Mouse (Mus musculus) embryo, embryonic 10 days (tissue): ENCODE measurements around the gene Dlk1.
A peak's percentile ranks its signal among the peaks of the same experiment; 100 is the strongest.
"Not testable (repeated sequence)": the region's sequence is repeated elsewhere in the genome, so short reads cannot be mapped to it uniquely, and the experiment has no call there.

Experiments used
- DNase-seq: peaks from one replicate; pipeline ENCODE4 v3.0.0-alpha.2; 2015; ENCODE audit warnings: low spot score

Dlk1 gene

DNA sequence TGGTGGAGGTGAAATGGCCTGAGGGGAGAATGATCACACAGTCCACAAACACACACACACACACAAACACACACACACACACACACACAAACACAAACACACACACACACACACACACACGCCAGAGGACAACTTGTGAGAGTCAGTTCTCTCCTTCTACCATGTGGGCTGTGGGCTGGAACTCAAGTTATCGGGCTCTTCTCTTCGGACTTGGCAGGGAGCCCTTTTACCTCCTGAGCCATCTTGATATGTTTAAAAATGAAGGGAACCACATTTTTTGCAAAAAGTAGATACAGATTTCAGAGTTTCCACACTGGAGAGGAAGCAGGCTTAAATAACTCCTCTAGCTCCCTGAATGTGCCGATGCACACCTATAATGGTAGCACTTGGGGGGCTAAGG, 22.9 kb downstream of the Dlk1 start:
- DNase-seq: no peak

DNA sequence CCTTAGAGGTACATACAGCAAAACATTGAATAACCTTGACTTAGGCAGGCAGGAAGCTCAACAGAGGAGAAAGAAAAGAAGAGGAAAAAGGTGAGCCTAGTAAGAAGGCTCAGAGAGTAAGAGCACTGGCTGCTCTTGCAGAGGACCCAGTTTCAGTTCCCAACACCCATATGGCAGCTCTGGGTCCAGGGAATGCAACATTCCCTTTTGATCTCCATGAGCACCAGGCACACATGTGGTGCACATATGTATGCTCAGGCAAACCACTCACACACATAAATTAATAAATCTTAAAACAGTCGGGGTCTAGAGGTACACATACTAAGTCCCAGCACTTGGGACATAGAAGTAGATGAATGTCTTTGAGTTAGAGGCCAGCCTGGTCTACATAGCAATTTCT, 33.9 kb downstream of the Dlk1 start:
- not testable (repeated sequence) for DNase-seq

DNA sequence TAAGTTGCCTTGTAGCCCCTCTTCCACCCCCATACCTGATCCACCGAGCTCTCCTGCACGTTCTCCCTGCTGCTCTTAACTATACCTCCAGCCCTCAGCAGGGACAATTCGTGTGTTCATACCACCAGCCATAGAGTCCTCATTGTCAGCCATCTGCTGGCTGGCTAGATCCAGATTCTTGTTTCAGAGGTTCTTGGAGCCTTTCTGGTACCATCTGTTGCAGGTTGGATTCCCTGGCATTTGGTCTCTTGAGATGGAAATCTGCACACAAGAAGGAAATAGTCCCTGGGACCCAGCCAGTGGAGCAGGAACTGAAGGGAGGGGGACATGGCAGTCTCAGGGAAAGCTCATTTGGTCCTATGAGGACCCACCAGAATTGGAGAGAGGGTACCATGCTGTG, 39.1 kb downstream of the Dlk1 start:
- no peak for DNase-seq

DNA sequence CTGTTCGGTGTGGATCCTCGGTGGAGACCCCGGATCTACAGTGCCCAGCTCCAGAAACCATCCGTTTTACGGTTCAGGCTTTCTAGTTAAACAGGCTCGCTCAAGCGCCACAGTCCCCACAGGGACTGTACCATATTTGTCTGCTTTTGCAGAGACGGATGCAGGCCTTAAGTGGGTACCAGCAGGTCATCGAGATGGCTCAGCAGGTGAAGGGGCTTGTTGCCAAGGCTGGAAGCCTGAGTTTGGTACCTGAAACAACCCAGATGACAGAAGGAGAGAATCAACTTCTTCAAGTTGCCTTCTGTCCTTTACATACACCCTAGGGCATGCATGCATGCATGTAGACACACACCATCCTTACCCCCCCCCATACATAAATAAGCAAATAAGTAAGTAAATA, 40.8 kb downstream of the Dlk1 start:
- no peak for DNase-seq

DNA sequence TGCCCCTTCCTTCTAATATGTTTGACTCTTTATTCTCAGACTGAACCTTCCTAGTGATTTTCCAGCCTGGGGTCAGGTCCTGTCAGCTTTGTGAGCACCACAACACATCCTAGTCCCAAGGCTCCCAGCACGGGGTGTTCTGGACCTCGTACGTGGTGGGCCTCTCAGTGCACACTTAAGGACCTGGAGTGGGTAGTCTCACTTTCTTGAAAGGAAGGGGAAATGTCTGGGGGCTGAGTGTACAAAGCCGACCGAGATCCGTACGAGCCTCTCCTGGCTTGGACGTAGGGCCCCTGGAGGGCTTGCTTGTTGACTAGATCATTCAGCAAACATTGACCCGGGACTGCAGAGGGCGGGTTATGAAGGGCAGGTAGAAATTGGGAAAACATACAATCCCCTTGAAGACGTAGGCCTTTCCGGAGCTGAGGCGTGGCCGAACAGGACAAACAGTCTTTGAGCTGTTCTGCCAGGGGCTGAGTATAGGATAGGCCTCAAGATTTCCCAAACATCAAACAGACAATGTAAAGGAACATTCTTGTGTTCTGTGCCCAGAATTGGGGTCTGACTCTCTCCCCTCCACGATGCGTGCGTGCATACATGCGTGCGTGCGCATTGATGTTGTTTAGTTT, 42.5 kb downstream of the Dlk1 start:
- no peak for DNase-seq

DNA sequence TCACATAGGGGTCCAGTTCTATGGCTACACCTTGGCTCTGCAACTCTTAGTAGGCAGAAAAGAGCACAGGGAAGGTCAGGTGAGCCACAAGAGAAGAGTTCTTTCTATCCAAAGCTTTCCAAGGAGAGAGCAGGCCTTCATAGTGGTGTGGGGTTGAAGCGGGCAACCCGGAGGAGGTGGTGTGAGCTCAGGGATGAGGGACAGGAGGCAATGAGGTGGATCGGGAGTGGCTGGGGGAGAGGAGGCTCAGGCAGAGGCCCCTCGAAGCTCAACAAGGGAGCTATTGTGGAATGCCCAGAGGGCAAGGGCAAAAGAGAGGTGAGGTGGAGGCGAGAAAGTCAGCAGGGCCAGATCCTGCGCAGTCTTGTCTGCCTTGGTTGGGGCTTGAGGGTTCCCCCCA, 43.8 kb downstream of the Dlk1 start:
- no peak for DNase-seq

DNA sequence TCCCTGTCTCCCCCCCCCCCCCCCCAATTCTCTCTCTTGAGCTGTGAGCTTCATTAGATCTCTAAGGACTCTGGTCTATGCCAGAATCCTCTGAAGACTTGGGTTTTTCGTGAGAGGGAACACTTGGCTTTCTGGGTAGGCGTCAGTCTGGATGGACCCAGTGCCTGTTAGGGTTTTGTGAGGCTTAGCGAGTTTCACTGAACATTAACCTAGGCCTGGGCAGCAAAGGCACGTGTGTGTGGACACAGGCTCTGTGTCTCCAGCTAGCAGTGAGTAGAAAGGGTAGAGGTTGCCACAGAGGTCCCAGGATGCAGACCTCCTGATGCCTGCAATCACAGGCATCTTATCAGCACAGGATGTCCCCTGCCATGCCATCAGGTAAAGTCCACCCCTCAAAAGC, 48.4 kb downstream of the Dlk1 start:
- no peak for DNase-seq

DNA sequence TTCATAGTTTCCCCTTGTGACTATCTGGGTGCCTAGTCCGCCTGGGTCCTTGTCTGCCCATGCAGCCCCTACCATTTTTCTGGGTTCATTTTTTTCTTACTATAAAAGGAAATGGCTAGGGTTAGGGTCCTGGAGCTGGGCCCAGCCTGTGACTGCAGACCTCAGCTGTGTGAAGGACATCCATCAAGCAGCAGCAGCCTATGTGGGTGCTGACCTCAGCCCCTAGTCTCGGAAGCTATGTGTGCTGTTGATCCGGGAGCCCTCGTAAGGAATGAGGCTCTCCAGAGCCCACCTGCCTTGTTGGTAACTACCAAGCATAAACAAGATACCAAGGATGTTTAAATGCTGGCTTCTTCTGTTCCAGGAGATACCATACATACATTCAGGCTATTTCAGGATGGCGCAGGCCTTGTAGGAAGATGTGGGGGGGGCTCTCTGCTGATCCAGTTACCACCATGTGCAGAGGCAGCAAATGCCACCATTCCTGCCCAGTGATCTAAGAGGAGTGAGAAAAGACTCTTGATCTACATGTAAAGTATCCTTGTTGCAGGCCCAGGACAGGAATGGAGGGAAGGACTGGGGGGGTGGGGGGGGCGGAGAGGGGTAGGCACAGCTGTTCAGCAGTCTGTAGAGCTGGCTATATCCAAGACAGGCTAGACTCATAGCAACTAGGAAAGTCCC, 49.9 kb downstream of the Dlk1 start:
- no peak for DNase-seq

DNA sequence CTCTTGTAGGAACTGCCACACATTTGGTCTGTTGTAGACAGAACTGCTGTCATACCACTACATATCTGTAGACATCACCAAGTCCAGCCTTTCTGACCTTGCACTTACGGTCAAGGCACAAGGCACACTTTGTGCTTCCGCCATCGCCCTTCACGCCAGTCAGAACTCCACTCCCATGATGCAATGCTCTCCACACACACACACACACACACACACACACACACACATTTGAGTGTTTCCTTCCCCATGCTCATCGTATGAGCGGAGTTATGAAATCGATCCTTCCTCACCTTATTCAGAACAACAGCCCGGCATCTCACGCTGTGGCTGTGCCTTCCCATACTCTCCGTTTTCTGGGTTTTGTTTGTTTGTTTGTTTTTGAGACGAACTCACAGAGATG, 55.1 kb downstream of the Dlk1 start:
- DNase-seq: peak; percentile 12

DNA sequence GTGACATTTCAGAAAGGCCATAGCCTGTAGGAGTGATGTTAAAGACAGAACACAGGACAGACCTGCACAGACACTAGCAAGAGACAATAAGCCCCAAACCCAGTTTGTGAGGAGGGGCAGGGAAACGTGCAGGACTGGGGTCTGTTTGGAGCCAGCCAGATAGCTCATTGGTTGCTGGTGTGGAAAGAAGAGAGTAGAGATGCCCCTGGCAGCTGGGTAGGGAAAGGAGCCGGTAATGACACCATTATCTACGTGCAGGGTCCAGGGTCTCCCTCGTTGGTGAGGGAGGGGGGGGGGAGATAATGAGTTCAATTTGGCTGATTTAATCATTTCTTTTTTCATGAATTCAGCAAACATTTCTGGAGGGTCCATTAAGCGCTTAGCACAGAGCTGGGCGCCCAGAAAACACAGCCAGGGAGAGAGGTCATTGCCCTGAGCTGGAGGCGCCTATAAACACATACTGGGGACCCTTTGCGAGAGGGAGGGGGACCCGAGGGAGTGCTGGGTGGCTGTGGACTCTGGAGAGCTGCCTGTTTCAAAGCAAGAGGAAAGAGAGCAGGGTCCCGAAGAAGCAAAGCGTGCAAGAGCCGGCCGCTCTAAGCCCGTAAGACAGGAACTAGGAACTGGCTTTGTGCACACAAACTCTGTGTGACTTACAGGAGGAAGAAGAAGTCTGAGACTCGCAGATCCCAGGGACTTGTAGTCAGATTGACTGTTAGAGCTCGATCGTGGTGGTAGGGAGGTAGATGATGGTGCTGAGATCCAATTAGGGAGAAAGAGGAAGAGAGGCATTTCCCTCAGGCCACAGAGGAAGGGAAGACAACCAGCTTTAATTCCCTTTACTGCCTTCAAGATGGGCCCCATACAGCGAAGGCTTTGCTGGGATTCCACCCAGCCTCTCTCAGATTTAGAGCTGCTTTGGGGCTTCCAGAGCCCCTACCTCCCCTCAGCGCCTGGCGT, 56.2 kb downstream of the Dlk1 start:
- peak; percentile 51 for DNase-seq

DNA sequence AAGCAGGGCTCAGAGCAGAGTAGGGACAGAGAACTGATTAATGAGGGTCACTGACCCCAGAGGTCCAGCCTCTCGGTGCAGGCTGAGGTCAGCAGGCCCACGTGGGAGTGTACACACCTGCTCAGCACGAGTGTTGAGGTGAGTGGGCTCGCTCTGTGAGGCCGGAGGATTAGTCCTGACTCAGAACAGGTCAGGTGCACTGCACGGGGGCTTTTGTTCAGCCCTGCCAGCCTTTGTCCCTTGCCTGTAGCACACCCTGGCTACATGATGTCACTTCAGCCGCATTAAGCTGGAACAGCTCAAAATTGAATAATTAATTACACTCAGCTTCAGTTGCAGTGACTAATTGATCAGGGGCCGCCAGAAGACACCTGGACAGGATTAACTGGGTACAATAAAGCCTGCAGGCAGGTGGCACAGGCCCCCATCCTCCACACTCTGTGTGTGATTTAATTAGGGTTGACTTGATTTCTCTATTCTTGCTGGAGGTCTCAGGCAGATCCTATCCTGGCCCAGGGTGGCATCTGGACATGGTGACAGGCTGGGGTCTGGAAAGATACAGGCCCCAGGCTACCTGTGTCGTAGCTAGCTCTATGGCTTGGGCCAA, 57.0 kb downstream of the Dlk1 start:
- peak; percentile 80 for DNase-seq

DNA sequence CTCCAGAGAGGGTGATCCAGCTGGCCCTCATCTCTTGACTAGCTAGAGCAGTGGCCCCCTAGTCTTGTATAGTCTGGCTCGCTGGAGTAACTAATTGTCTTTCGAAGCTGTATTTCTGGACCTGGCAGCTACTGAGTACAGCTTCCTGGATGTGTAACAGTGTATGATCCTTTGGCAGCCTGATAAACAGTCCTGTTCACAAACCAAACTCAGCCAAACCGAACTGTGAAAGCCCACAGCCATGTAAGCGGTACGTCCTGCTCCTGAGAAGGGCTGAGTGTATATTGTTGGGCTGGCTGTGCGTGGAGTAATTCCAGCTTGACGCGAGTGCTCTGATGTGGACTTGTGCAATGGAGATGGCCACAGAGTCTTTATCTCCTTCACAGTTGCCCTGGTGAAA, 57.6 kb downstream of the Dlk1 start:
- DNase-seq: peak; percentile 4

DNA sequence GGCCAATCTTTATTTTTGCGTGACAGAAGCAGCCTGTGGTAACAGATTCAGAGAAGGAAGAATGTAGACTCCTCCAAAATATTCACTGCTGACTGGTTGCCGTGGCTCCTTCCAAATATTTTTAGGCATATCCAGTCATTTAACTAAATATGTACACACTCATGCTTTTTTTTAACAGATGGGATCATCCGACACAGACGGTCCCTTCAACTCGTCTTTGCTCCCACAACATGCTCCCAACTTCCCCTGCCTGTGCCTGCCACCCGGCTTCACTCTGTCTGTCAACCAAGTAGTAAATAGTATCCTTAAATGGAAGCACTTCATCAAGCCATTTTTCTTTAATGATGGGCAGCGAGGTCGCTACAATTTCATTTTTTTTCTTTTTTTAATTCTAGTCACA, 58.8 kb downstream of the Dlk1 start:
- DNase-seq: no peak

DNA sequence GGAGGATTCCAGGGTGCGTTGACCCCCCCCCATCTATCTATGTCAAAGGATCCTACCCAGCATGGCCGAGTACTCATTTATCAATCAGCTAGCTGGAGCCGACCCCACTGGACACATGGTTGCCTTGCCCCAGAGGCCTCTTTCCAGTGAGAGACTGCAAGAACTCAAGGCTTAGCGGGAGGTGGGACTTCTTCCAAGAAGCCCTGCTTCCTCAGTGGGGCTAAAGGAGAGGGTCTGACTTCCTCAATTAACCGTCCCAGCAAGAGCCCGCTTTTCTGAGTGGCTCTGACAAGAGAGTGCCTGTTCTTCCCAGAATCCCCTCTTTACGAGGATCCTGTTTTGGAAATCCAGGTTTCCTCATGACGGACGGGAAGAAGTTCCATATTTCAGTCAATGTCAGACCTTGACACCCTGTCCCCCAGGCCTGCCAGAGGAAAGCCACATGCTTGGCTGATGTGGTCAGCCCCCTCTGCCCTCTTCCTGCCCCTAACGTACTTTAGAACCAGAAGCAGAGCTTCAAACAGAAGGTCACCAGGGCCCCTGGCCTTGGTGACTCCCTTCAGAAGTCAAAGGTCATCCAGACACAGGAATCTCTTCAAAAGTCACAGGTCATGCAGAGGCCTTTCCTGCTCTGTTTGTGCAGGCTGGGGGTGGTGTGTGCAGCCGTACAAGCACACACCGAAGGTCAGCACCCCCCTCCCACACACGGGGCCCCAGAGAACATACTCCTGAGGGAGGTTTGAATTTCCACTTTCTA, 59.7 kb downstream of the Dlk1 start:
- DNase-seq: peak; percentile 86
